Mouse (Mus musculus) thymus, postnatal 10 days (tissue): ENCODE results near the gene Rhot2.
"Not testable (repeated sequence)": the region's sequence is repeated elsewhere in the genome, so short reads cannot be mapped to it uniquely, and the experiment has no call there.

ENCODE experiments used
- DNase-seq, 2 experiments: peaks; one replicate each; pipeline ENCODE4 v3.0.0; 2021; ENCODE audit warnings: low spot score in 2 of 2

Rhot2 gene

GRCm38 (mm10) chr17:25828712-25829557, 15.7 kb downstream of the Rhot2 start, which contains the start of gene Jmjd8:
TSS of gene Jmjd8 (plus strand) at chr17:25828867.
- DNase-seq = peak; percentile 66 to 68

GRCm38 (mm10) chr17:25828223-25828594, 16.4 kb downstream of the Rhot2 start:
- DNase-seq = no peak

GRCm38 (mm10) chr17:25827546-25828222, 17.0 kb downstream of the Rhot2 start:
- DNase-seq = no peak

GRCm38 (mm10) chr17:25827011-25827410, 17.6 kb downstream of the Rhot2 start:
- no peak for DNase-seq

GRCm38 (mm10) chr17:25825984-25826570, 18.6 kb downstream of the Rhot2 start:
- DNase-seq = no peak

GRCm38 (mm10) chr17:25825311-25825710, 19.3 kb downstream of the Rhot2 start:
- no peak for DNase-seq

- DNase-seq = no peak
Measured at GRCm38 (mm10) chr17:25824362-25825142, 20.1 kb downstream of the Rhot2 start.

GRCm38 (mm10) chr17:25823452-25823851, 21.2 kb downstream of the Rhot2 start, which contains the start of gene Wdr24:
TSS of gene Wdr24 (plus strand) at chr17:25823627.
- peak; percentile 62 to 82 for DNase-seq

- DNase-seq = no peak
Measured at GRCm38 (mm10) chr17:25818851-25819780, 25.5 kb downstream of the Rhot2 start.

- DNase-seq = no peak
Measured at GRCm38 (mm10) chr17:25817662-25818061, 27.0 kb downstream of the Rhot2 start.

GRCm38 (mm10) chr17:25813471-25813870, 31.2 kb downstream of the Rhot2 start:
- DNase-seq = peak in 1 of 2 experiments; percentile 82

GRCm38 (mm10) chr17:25810890-25811289, 33.8 kb downstream of the Rhot2 start:
- DNase-seq = no peak

GRCm38 (mm10) chr17:25809606-25810340, 34.9 kb downstream of the Rhot2 start:
- DNase-seq = no peak

- no peak for DNase-seq
Measured at GRCm38 (mm10) chr17:25808789-25809605, 35.7 kb downstream of the Rhot2 start, which contains the start of gene Fbxl16. TSS of gene Fbxl16 (plus strand) at chr17:25809085.

- no peak for DNase-seq
Measured at GRCm38 (mm10) chr17:25808028-25808427, 36.6 kb downstream of the Rhot2 start.

GRCm38 (mm10) chr17:25807452-25807851, 37.2 kb downstream of the Rhot2 start:
- not testable (repeated sequence) for DNase-seq

- DNase-seq = no peak
Measured at GRCm38 (mm10) chr17:25806507-25806906, 38.1 kb downstream of the Rhot2 start.

GRCm38 (mm10) chr17:25802825-25803517, 41.7 kb downstream of the Rhot2 start:
- DNase-seq = no peak
